Mouse (Mus musculus) heart, embryonic 13.5 days (tissue): ENCODE data around the gene Med21. TPM values are rescaled to one million over a fixed set of nuclear protein-coding genes. Genes with fewer than 3 reads are reported as not detected.

Experiments
- ATAC-seq: fragments of 200-750 bp; cut with Nextera tagmentation; 2 replicates; pipeline ENCODE4 v1.8.0; 2017; ENCODE audit warnings: moderate TSS enrichment; ENCODE audit not compliant: insufficient number of reproducible peaks, low FRiP score, low TSS enrichment; ENCODE audit errors: extremely low read depth
- H3K27ac ChIP-seq: fragments of 300-500 bp; sonication (generic); replicated peaks from 2 replicates; pipeline ENCODE4 v1.5.1; 2015; ENCODE audit warnings: moderate library complexity, mild to moderate bottlenecking, inconsistent platforms
- H3K27me3 ChIP-seq: fragments of 300-500 bp; sonication (generic); replicated peaks from 2 replicates; pipeline ENCODE4 v1.6.1; 2015; ENCODE audit warnings: mild to moderate bottlenecking, inconsistent platforms
- H3K36me3 ChIP-seq: fragments of 300-500 bp; sonication (generic); 2 replicates; pipeline ENCODE4 v1.6.1; 2015; ENCODE audit warnings: mild to moderate bottlenecking, inconsistent platforms
- H3K4me1 ChIP-seq: fragments of 300-500 bp; sonication (generic); 2 replicates; pipeline ENCODE4 v1.6.1; 2015; ENCODE audit warnings: inconsistent platforms
- H3K4me2 ChIP-seq: fragments of 300-500 bp; sonication (generic); 2 replicates; pipeline ENCODE4 v1.6.1; 2015; ENCODE audit warnings: inconsistent platforms, mild to moderate bottlenecking, moderate library complexity
- H3K4me3 ChIP-seq: fragments of 300-500 bp; sonication (generic); 2 replicates; pipeline ENCODE4 v1.5.1; 2015; ENCODE audit warnings: moderate library complexity, mild to moderate bottlenecking, inconsistent platforms
- H3K9ac ChIP-seq: fragments of 300-500 bp; sonication (generic); 2 replicates; pipeline ENCODE4 v1.6.1; 2015; ENCODE audit warnings: inconsistent platforms, mild to moderate bottlenecking, moderate library complexity
- H3K9me3 ChIP-seq: fragments of 300-500 bp; sonication (generic); 2 replicates; pipeline ENCODE4 v1.6.1; 2016; ENCODE audit warnings: inconsistent platforms
- WGBS: fragments of 180-500 bp; shearing (Covaris S2); methylation state at CpG from one replicate; pipeline ENCODE4 v1.1.7; 2015; ENCODE audit warnings: mixed read lengths; 5-methylcytosine and 5-hydroxymethylcytosine counted together
- polyA plus RNA-seq: library from polyadenylated mRNA; unstranded; fragments of >200 nt; fragmentation: Nextera tagmentation; extraction: Ambion mirVana; gene quantifications from 2 replicates; pipeline ENCODE4 v1.2.1, GENCODE M21; 2015

Med21 gene
- polyA plus RNA-seq, result 139 and 155 TPM in 2 replicates

- H3K36me3 ChIP-seq, result peaks cover 4% of the 10 kb centered on the region; the same call in 1 of the 2 replicates
- H3K4me1 ChIP-seq, result peaks cover 15% of the 10 kb centered on the region
- ATAC-seq, result peak; percentile 98
- H3K27ac ChIP-seq, result peak within 1 kb of the TSS; percentile 95
- no peaks in the 10 kb centered on the region for H3K9me3 ChIP-seq
- H3K4me2 ChIP-seq, result peak within 1 kb of the TSS; percentile 87
- H3K9ac ChIP-seq, result peak within 1 kb of the TSS; percentile 93
- no peaks in the 10 kb centered on the region for H3K27me3 ChIP-seq
- peak within 1 kb of the TSS; percentile 84 for H3K4me3 ChIP-seq
- under 1% methylated on average over 60 of the region's 60 CpGs for WGBS
These were observed at the start of gene Med21, which contains the start of gene Tm7sf3 for GRCm38 (mm10) chr6:146642276-146643183. Gene Med21, plus strand, starts transcription at chr6:146642547. Gene Tm7sf3, minus strand, starts transcription at chr6:146642824.

- Histone ChIP-seq H3K4me3 (no peak overlapping the region), H3K36me3 (peaks cover 94% of the 10 kb centered on the region), H3K27me3 (no peaks in the 10 kb centered on the region), H3K9me3 (no peaks in the 10 kb centered on the region), H3K27ac (no peak overlapping the region), H3K4me2 (no peak overlapping the region), H3K4me1 (no peaks in the 10 kb centered on the region), H3K9ac (no peak overlapping the region)
- no peak for ATAC-seq
- WGBS, result 77% methylated on average over 4 of the region's 4 CpGs
These were observed 39.7 kb upstream of the Med21 start for GRCm38 (mm10) chr6:146602601-146603000.

- H3K27ac ChIP-seq, result no peak overlapping the region
- no peaks in the 10 kb centered on the region for H3K4me1 ChIP-seq
- no peaks in the 10 kb centered on the region for H3K27me3 ChIP-seq
- H3K9me3 ChIP-seq, result no peaks in the 10 kb centered on the region
- no peak overlapping the region for H3K4me2 ChIP-seq
- H3K4me3 ChIP-seq, result no peak overlapping the region
- H3K36me3 ChIP-seq, result peaks cover 96% of the 10 kb centered on the region
- 81% methylated on average over 10 of the region's 10 CpGs for WGBS
- H3K9ac ChIP-seq, result no peak overlapping the region
- no peak for ATAC-seq
These were observed 38.7 kb upstream of the Med21 start for GRCm38 (mm10) chr6:146603651-146604050.

GRCm38 (mm10) chr6:146611385-146611784 lies 31.0 kb upstream of the Med21 start:
- Histone ChIP-seq H3K4me2 (no peak overlapping the region), H3K4me3 (no peak overlapping the region), H3K4me1 (no peaks in the 10 kb centered on the region), H3K9me3 (no peaks in the 10 kb centered on the region), H3K27me3 (no peaks in the 10 kb centered on the region), H3K9ac (no peak overlapping the region), H3K36me3 (peaks cover 96% of the 10 kb centered on the region), H3K27ac (no peak overlapping the region)
- WGBS, result 83% methylated on average over 6 of the region's 6 CpGs
- no peak for ATAC-seq

GRCm38 (mm10) chr6:146611897-146612296 lies 30.4 kb upstream of the Med21 start:
- Histone ChIP-seq H3K27ac (no peak overlapping the region), H3K27me3 (no peaks in the 10 kb centered on the region), H3K4me2 (no peak overlapping the region), H3K4me3 (no peak overlapping the region), H3K4me1 (no peaks in the 10 kb centered on the region), H3K9me3 (no peaks in the 10 kb centered on the region), H3K9ac (no peak overlapping the region), H3K36me3 (peaks cover 96% of the 10 kb centered on the region)
- ATAC-seq, result no peak
- WGBS, result 89% methylated on average over 7 of the region's 7 CpGs

GRCm38 (mm10) chr6:146612736-146613135 lies 29.6 kb upstream of the Med21 start:
- Histone ChIP-seq H3K4me1 (no peaks in the 10 kb centered on the region), H3K4me2 (no peak overlapping the region), H3K27me3 (no peaks in the 10 kb centered on the region), H3K4me3 (no peak overlapping the region), H3K9me3 (no peaks in the 10 kb centered on the region), H3K27ac (no peak overlapping the region), H3K9ac (no peak overlapping the region), H3K36me3 (peaks cover 96% of the 10 kb centered on the region)
- ATAC-seq, result no peak
- 89% methylated on average over 5 of the region's 5 CpGs for WGBS

- no peak for ATAC-seq
- Histone ChIP-seq H3K9me3 (no peaks in the 10 kb centered on the region), H3K27me3 (no peaks in the 10 kb centered on the region), H3K9ac (no peak overlapping the region), H3K4me1 (no peaks in the 10 kb centered on the region), H3K4me3 (no peak overlapping the region), H3K36me3 (peaks cover 96% of the 10 kb centered on the region), H3K27ac (no peak overlapping the region), H3K4me2 (no peak overlapping the region)
- 87% methylated on average over 5 of the region's 5 CpGs for WGBS
These were observed 28.4 kb upstream of the Med21 start for GRCm38 (mm10) chr6:146613907-146614306.

- H3K27ac ChIP-seq, result no peak overlapping the region
- H3K9ac ChIP-seq, result no peak overlapping the region
- H3K4me3 ChIP-seq, result no peak overlapping the region
- no peak overlapping the region for H3K4me2 ChIP-seq
- WGBS, result 85% methylated on average over 5 of the region's 5 CpGs
- H3K36me3 ChIP-seq, result peaks cover 95% of the 10 kb centered on the region
- H3K27me3 ChIP-seq, result no peaks in the 10 kb centered on the region
- no peak for ATAC-seq
- H3K9me3 ChIP-seq, result no peaks in the 10 kb centered on the region
- no peaks in the 10 kb centered on the region for H3K4me1 ChIP-seq
These were observed 27.8 kb upstream of the Med21 start for GRCm38 (mm10) chr6:146614541-146614940.

- Histone ChIP-seq H3K4me1 (no peaks in the 10 kb centered on the region), H3K9ac (no peak overlapping the region), H3K9me3 (no peaks in the 10 kb centered on the region), H3K4me3 (no peak overlapping the region), H3K27me3 (no peaks in the 10 kb centered on the region), H3K36me3 (peaks cover 96% of the 10 kb centered on the region), H3K27ac (no peak overlapping the region), H3K4me2 (no peak overlapping the region)
- WGBS, result 89% methylated on average over 8 of the region's 8 CpGs
- ATAC-seq, result no peak
These were observed 26.5 kb upstream of the Med21 start for GRCm38 (mm10) chr6:146615891-146616290.

- WGBS, result 81% methylated on average over 2 of the region's 2 CpGs
- Histone ChIP-seq H3K4me3 (no peak overlapping the region), H3K36me3 (peaks cover 97% of the 10 kb centered on the region), H3K4me2 (no peak overlapping the region), H3K4me1 (peaks cover under 1% of the 10 kb centered on the region), H3K27ac (no peak overlapping the region), H3K9me3 (no peaks in the 10 kb centered on the region), H3K27me3 (no peaks in the 10 kb centered on the region), H3K9ac (no peak overlapping the region)
- no peak for ATAC-seq
These were observed 25.7 kb upstream of the Med21 start for GRCm38 (mm10) chr6:146616670-146617069.

- Histone ChIP-seq H3K4me3 (no peak overlapping the region), H3K4me1 (peaks cover 34% of the 10 kb centered on the region), H3K9ac (no peak overlapping the region), H3K9me3 (no peaks in the 10 kb centered on the region), H3K36me3 (peaks cover 23% of the 10 kb centered on the region), H3K4me2 (no peak overlapping the region), H3K27ac (no peak overlapping the region), H3K27me3 (no peaks in the 10 kb centered on the region)
- WGBS, result 85% methylated on average over 3 of the region's 3 CpGs
- ATAC-seq, result no peak
These were observed 14.2 kb upstream of the Med21 start for GRCm38 (mm10) chr6:146628123-146628522.
